Mouse (Mus musculus): Measurements from ENCODE around the gene Olfr1382. TPM values are rescaled to one million over a fixed set of nuclear protein-coding genes. Genes with fewer than 3 reads are reported as not detected.
"Not testable (repeated sequence)": the region's sequence is repeated elsewhere in the genome, so short reads cannot be mapped to it uniquely, and the experiment has no call there.

Olfr1382 gene
- polyA plus RNA-seq (2016; fragmentation: Nextera tagmentation; extraction: Ambion mirVana): not detected in 2 replicates

GRCm38 (mm10) chr11:49527947-49528346, at the start of gene Olfr1382:
Gene Olfr1382 (plus strand): TSS chr11:49528247.
- H3K27ac ChIP-seq (replicated peaks): no peak within 1 kb of the TSS
- H3K27me3 ChIP-seq (replicated peaks; ENCODE audit: low read depth, poor library complexity, severe bottlenecking): no peaks in the 10 kb centered on the region
- DNase-seq (ENCODE audit: low spot score): no peak
- H3K4me3 ChIP-seq: no peak within 1 kb of the TSS
- H3K4me1 ChIP-seq: no peaks in the 10 kb centered on the region
- H3K9me3 ChIP-seq: no peaks in the 10 kb centered on the region
- no peaks in the 10 kb centered on the region for H3K36me3 ChIP-seq (replicated peaks)
- WGBS: 86% methylated on average over 3 of the region's 3 CpGs

GRCm38 (mm10) chr11:49485973-49486372, 42.1 kb upstream of the Olfr1382 start:
- H3K4me1 ChIP-seq: no peaks in the 10 kb centered on the region
- H3K27me3 ChIP-seq (replicated peaks; ENCODE audit: low read depth, poor library complexity, severe bottlenecking): no peaks in the 10 kb centered on the region
- H3K9me3 ChIP-seq: no peaks in the 10 kb centered on the region
- 62% methylated on average over 4 of the region's 4 CpGs for WGBS
- no peak overlapping the region for H3K4me3 ChIP-seq
- DNase-seq (ENCODE audit: low spot score): no peak
- no peak overlapping the region for H3K27ac ChIP-seq (replicated peaks)
- no peaks in the 10 kb centered on the region for H3K36me3 ChIP-seq (replicated peaks)

- DNase-seq (ENCODE audit: low spot score); H3K4me1 ChIP-seq; H3K36me3 ChIP-seq (replicated peaks); H3K4me3 ChIP-seq; H3K27ac ChIP-seq (replicated peaks); H3K27me3 ChIP-seq (replicated peaks; ENCODE audit: low read depth, poor library complexity, severe bottlenecking); H3K9me3 ChIP-seq: not testable (repeated sequence)
- 67% methylated on average over 1 of the region's 1 CpGs for WGBS
These were observed 39.3 kb upstream of the Olfr1382 start, which contains the start of gene Olfr1385 for GRCm38 (mm10) chr11:49488770-49489169. Gene Olfr1385 (plus strand): TSS chr11:49489070.

GRCm38 (mm10) chr11:49518086-49518485, 10.0 kb upstream of the Olfr1382 start:
- H3K36me3 ChIP-seq (replicated peaks): no peaks in the 10 kb centered on the region
- no peak overlapping the region for H3K27ac ChIP-seq (replicated peaks)
- H3K4me1 ChIP-seq: no peaks in the 10 kb centered on the region
- H3K9me3 ChIP-seq: no peaks in the 10 kb centered on the region
- DNase-seq (ENCODE audit: low spot score): no peak
- H3K27me3 ChIP-seq (replicated peaks; ENCODE audit: low read depth, poor library complexity, severe bottlenecking): no peaks in the 10 kb centered on the region
- H3K4me3 ChIP-seq: no peak overlapping the region
- WGBS: 74% methylated on average over 5 of the region's 5 CpGs

- Histone ChIP-seq H3K9me3 (no peaks in the 10 kb centered on the region), H3K27me3 (replicated peaks; ENCODE audit: low read depth, poor library complexity, severe bottlenecking) (no peaks in the 10 kb centered on the region), H3K4me3 (no peak within 1 kb of the TSS), H3K27ac (replicated peaks) (no peak within 1 kb of the TSS), H3K4me1 (no peaks in the 10 kb centered on the region), H3K36me3 (replicated peaks) (no peaks in the 10 kb centered on the region)
- no peak for DNase-seq (ENCODE audit: low spot score)
These were observed 8.7 kb upstream of the Olfr1382 start, which contains the start of gene Olfr1383 for GRCm38 (mm10) chr11:49519348-49519747. Gene Olfr1383 (plus strand): TSS chr11:49519648.

GRCm38 (mm10) chr11:49532761-49533160, 4.7 kb downstream of the Olfr1382 start:
- DNase-seq (ENCODE audit: low spot score): no peak
- H3K4me3 ChIP-seq: no peak overlapping the region
- H3K4me1 ChIP-seq: no peaks in the 10 kb centered on the region
- no peaks in the 10 kb centered on the region for H3K27me3 ChIP-seq (replicated peaks; ENCODE audit: low read depth, poor library complexity, severe bottlenecking)
- H3K9me3 ChIP-seq: no peaks in the 10 kb centered on the region
- no peaks in the 10 kb centered on the region for H3K36me3 ChIP-seq (replicated peaks)
- no peak overlapping the region for H3K27ac ChIP-seq (replicated peaks)

- not testable (repeated sequence) for DNase-seq (ENCODE audit: low spot score); H3K27me3 ChIP-seq (replicated peaks; ENCODE audit: low read depth, poor library complexity, severe bottlenecking); H3K9me3 ChIP-seq; H3K36me3 ChIP-seq (replicated peaks); H3K27ac ChIP-seq (replicated peaks); H3K4me3 ChIP-seq; H3K4me1 ChIP-seq
- 89% methylated on average over 2 of the region's 2 CpGs for WGBS
These were observed 8.6 kb downstream of the Olfr1382 start for GRCm38 (mm10) chr11:49536631-49537030.

- DNase-seq (ENCODE audit: low spot score); H3K27ac ChIP-seq (replicated peaks); H3K36me3 ChIP-seq (replicated peaks); H3K4me1 ChIP-seq; H3K9me3 ChIP-seq; H3K27me3 ChIP-seq (replicated peaks; ENCODE audit: low read depth, poor library complexity, severe bottlenecking); H3K4me3 ChIP-seq: not testable (repeated sequence)
- WGBS: 81% methylated on average over 3 of the region's 3 CpGs
These were observed 15.1 kb downstream of the Olfr1382 start, which contains the start of gene Olfr1381 for GRCm38 (mm10) chr11:49543149-49543548. Gene Olfr1381 (plus strand): TSS chr11:49543449.

GRCm38 (mm10) chr11:49554033-49554432, 26.0 kb downstream of the Olfr1382 start:
- not testable (repeated sequence) for H3K36me3 ChIP-seq (replicated peaks); H3K4me1 ChIP-seq; H3K27ac ChIP-seq (replicated peaks); DNase-seq (ENCODE audit: low spot score); H3K27me3 ChIP-seq (replicated peaks; ENCODE audit: low read depth, poor library complexity, severe bottlenecking); H3K9me3 ChIP-seq; H3K4me3 ChIP-seq
- WGBS: 82% methylated on average over 3 of the region's 3 CpGs

- not testable (repeated sequence) for H3K4me1 ChIP-seq; H3K9me3 ChIP-seq; H3K36me3 ChIP-seq (replicated peaks); DNase-seq (ENCODE audit: low spot score); H3K4me3 ChIP-seq; H3K27ac ChIP-seq (replicated peaks); H3K27me3 ChIP-seq (replicated peaks; ENCODE audit: low read depth, poor library complexity, severe bottlenecking)
- 70% methylated on average over 5 of the region's 5 CpGs for WGBS
These were observed 28.5 kb downstream of the Olfr1382 start, which contains the start of gene Olfr1380 for GRCm38 (mm10) chr11:49556578-49556977. Gene Olfr1380 (plus strand): TSS chr11:49556878.

GRCm38 (mm10) chr11:49575054-49575453, 47.0 kb downstream of the Olfr1382 start:
- WGBS: 42% methylated on average over 2 of the region's 2 CpGs
- DNase-seq (ENCODE audit: low spot score); H3K9me3 ChIP-seq; H3K36me3 ChIP-seq (replicated peaks); H3K4me1 ChIP-seq; H3K4me3 ChIP-seq; H3K27ac ChIP-seq (replicated peaks); H3K27me3 ChIP-seq (replicated peaks; ENCODE audit: low read depth, poor library complexity, severe bottlenecking): not testable (repeated sequence)

GRCm38 (mm10) chr11:49580452-49580851, 52.4 kb downstream of the Olfr1382 start:
- H3K27me3 ChIP-seq (replicated peaks; ENCODE audit: low read depth, poor library complexity, severe bottlenecking); H3K4me3 ChIP-seq; H3K36me3 ChIP-seq (replicated peaks); DNase-seq (ENCODE audit: low spot score); H3K4me1 ChIP-seq; H3K27ac ChIP-seq (replicated peaks); H3K9me3 ChIP-seq: not testable (repeated sequence)
- 85% methylated on average over 8 of the region's 8 CpGs for WGBS
